Mouse (Mus musculus): Measurements from ENCODE around the gene P2rx7. TPM values are rescaled to one million over a fixed set of nuclear protein-coding genes. Genes with fewer than 3 reads are reported as not detected.

P2rx7 gene
- polyA plus RNA-seq, 1 experiment, result 27.7 TPM

DNA sequence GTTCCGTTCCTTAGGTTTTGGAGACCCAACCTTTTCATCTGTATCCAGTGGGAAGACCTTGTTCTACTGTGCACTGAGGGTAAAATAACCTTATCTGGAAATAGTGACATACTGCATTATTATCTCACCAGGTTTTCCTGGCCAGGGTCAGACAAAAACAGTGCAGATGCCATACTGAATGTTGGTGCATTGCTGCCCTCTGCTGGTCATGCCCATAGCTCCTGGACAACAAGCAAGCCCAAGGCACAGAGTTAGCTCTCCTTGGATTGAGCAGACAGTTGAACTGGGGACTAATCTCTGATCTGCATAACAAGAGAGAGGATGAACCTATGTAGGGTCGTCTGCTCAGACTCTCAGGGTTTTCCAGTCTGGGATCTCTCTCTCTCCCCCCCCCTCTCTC, 16.5 kb upstream of the P2rx7 start:
- H3K27me3 ChIP-seq (ENCODE audit: control insufficient read depth, insufficient read depth, low read length), result no peaks in the 10 kb centered on the region; the same call in 1 of the 2 replicates
- no peaks in the 10 kb centered on the region for H3K36me3 ChIP-seq (ENCODE audit: control insufficient read depth, insufficient read depth, low read length)
- no peak overlapping the region for H3K4me3 ChIP-seq (ENCODE audit: extremely low read depth, insufficient read depth, insufficient read length)
- H3K27ac ChIP-seq (ENCODE audit: insufficient read depth, low read length), result no peak overlapping the region
- 42% methylated on average over 2 of the region's 2 CpGs for WGBS
- TF ChIP-seq CTCF (IDR thresholded peaks at IDR 0.05; ENCODE audit: extremely low read depth, insufficient read depth, insufficient read length, insufficient replicate concordance) (peak; percentile 89; the same call in 1 of the 2 replicates), POLR2A (IDR thresholded peaks at IDR 0.05; ENCODE audit: low read depth, low read length) (no peak)
- no peaks in the 10 kb centered on the region for H3K4me1 ChIP-seq (ENCODE audit: control insufficient read depth, insufficient read depth, insufficient read length)
- peak; percentile 68 to 81 for DNase-seq (ENCODE audit: low read depth in 1 of 2, low spot score in 2 of 2)

DNA sequence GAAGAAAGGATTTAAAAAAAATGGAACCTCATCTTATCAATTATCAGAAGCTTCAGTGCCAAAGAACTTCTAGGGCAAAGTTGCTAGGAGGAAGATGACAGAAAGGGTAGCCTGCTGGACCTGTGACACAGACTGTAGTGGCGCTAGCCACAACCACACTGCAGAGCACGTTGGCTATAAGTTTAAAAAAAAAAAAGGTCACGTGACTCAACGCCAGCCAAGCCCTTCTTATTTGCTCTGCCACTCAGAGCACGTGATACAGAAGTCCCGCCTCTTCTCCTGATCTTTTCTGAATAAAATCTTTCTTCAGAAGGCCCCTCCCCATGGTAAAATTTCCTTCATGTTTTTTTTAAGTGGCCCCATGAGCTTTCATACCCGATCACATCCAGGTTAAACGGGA, 8.5 kb upstream of the P2rx7 start:
- no peak for DNase-seq (ENCODE audit: low read depth in 1 of 2, low spot score in 2 of 2)
- Histone ChIP-seq H3K27ac (ENCODE audit: insufficient read depth, low read length) (no peak overlapping the region), H3K27me3 (ENCODE audit: control insufficient read depth, insufficient read depth, low read length) (no peaks in the 10 kb centered on the region; the same call in 1 of the 2 replicates), H3K4me1 (ENCODE audit: control insufficient read depth, insufficient read depth, insufficient read length) (no peaks in the 10 kb centered on the region), H3K4me3 (ENCODE audit: extremely low read depth, insufficient read depth, insufficient read length) (no peak overlapping the region), H3K36me3 (ENCODE audit: control insufficient read depth, insufficient read depth, low read length) (no peaks in the 10 kb centered on the region)
- 61% methylated on average over 8 of the region's 8 CpGs for WGBS
- TF ChIP-seq POLR2A (IDR thresholded peaks at IDR 0.05; ENCODE audit: low read depth, low read length) (no peak), CTCF (IDR thresholded peaks at IDR 0.05; ENCODE audit: extremely low read depth, insufficient read depth, insufficient read length, insufficient replicate concordance) (no peak)

DNA sequence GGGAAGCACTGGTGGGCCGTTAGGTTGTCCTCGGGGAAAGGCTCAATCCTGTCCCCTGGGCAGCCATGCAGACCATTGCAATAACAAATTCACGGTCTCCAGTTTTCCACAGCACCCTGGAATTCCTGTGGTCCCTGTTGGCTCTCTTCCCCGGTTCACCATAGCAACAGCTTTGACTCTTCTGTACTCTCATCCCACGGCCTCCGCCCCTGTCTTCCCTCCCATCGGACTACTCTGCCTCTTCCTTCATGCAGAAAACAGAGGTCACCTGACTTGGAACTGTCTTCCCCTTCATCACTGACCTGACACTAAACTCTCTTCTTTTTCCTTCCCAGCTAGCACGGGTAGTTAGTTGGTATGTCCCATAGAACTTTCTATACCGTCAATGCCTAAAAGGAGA, 7.4 kb upstream of the P2rx7 start:
- Histone ChIP-seq H3K4me1 (ENCODE audit: control insufficient read depth, insufficient read depth, insufficient read length) (no peaks in the 10 kb centered on the region), H3K27me3 (ENCODE audit: control insufficient read depth, insufficient read depth, low read length) (no peaks in the 10 kb centered on the region), H3K4me3 (ENCODE audit: extremely low read depth, insufficient read depth, insufficient read length) (no peak overlapping the region), H3K27ac (ENCODE audit: insufficient read depth, low read length) (no peak overlapping the region), H3K36me3 (ENCODE audit: control insufficient read depth, insufficient read depth, low read length) (no peaks in the 10 kb centered on the region)
- no peak for TF ChIP-seq POLR2A (IDR thresholded peaks at IDR 0.05; ENCODE audit: low read depth, low read length)
- no peak for DNase-seq (ENCODE audit: low read depth in 1 of 2, low spot score in 2 of 2)
- WGBS, result 79% methylated on average over 9 of the region's 9 CpGs

DNA sequence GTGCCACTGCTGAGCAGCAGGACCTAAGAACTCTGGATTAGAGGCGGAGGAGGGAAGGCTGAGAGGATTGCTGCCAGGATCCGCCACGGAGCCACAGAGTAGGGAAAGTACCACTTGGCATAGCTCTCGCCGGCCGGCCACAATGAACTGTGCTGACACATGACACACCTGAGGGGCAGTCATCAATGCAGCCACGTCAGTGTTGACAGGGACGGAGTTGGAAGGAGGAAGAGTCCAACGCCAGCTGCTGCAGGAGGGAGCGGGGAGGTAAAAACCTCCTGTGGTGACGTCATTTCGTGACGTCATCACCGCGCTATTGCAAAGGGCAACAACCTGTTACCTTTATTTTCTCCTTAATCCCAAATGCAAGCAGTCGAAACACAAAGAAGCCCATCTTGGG, 6.8 kb upstream of the P2rx7 start:
- H3K27me3 ChIP-seq (ENCODE audit: control insufficient read depth, insufficient read depth, low read length), result no peaks in the 10 kb centered on the region
- H3K4me3 ChIP-seq (ENCODE audit: extremely low read depth, insufficient read depth, insufficient read length), result no peak overlapping the region
- no peaks in the 10 kb centered on the region for H3K4me1 ChIP-seq (ENCODE audit: control insufficient read depth, insufficient read depth, insufficient read length)
- no peak for DNase-seq (ENCODE audit: low read depth in 1 of 2, low spot score in 2 of 2)
- WGBS, result 68% methylated on average over 16 of the region's 16 CpGs
- TF ChIP-seq POLR2A (IDR thresholded peaks at IDR 0.05; ENCODE audit: low read depth, low read length) (no peak), CTCF (IDR thresholded peaks at IDR 0.05; ENCODE audit: extremely low read depth, insufficient read depth, insufficient read length, insufficient replicate concordance) (no peak)
- H3K27ac ChIP-seq (ENCODE audit: insufficient read depth, low read length), result no peak overlapping the region
- H3K36me3 ChIP-seq (ENCODE audit: control insufficient read depth, insufficient read depth, low read length), result no peaks in the 10 kb centered on the region

DNA sequence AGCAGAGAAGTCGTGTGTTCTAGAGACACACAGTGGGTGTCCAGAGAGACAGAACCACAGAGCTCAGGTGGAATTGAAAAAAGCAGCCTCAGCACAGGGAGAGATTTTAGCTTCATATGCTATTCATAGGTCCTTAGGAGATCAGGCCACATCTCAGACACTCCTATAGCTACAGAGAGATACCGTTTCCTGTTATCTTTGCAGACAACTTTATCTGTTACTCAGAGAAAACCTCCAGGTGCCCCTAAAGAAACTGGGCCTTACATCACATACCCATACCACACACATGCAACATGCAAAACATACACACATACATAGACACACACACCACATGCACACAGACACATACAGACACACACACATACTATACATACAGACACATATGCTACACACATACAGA, 5.4 kb upstream of the P2rx7 start:
- Histone ChIP-seq H3K4me3 (ENCODE audit: extremely low read depth, insufficient read depth, insufficient read length) (no peak overlapping the region), H3K4me1 (ENCODE audit: control insufficient read depth, insufficient read depth, insufficient read length) (no peaks in the 10 kb centered on the region), H3K27me3 (ENCODE audit: control insufficient read depth, insufficient read depth, low read length) (no peaks in the 10 kb centered on the region), H3K27ac (ENCODE audit: insufficient read depth, low read length) (no peak overlapping the region), H3K36me3 (ENCODE audit: control insufficient read depth, insufficient read depth, low read length) (no peaks in the 10 kb centered on the region)
- no peak for DNase-seq (ENCODE audit: low read depth in 1 of 2, low spot score in 2 of 2)
- no peak for TF ChIP-seq CTCF (IDR thresholded peaks at IDR 0.05; ENCODE audit: extremely low read depth, insufficient read depth, insufficient read length, insufficient replicate concordance)
- TF ChIP-seq POLR2A (IDR thresholded peaks at IDR 0.05; ENCODE audit: low read depth, low read length), result no peak
- 43% methylated on average over 2 of the region's 2 CpGs for WGBS

DNA sequence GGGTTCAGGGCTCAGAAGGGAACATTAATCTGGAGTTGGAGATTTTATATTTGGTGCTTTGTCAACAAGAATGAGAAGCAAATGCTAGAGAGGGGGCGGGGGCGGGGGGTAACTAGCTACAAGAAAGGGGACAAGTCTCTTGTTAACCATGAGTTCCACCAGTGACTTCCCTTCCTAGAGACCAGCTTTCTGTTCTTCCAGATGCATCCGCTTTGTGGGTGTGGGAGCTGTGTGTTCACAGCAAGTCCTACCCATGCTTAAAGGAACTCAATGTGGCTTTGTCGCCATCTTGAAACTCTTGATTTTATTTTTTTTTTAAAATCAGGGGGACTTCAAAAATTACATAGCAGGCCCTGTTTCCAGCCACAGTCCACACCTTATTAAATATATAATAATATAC, 4.2 kb upstream of the P2rx7 start:
- no peak for DNase-seq (ENCODE audit: low read depth in 1 of 2, low spot score in 2 of 2)
- H3K27ac ChIP-seq (ENCODE audit: insufficient read depth, low read length), result no peak overlapping the region
- H3K4me1 ChIP-seq (ENCODE audit: control insufficient read depth, insufficient read depth, insufficient read length), result peaks cover under 1% of the 10 kb centered on the region; the same call in 1 of the 2 replicates
- 41% methylated on average over 4 of the region's 4 CpGs for WGBS
- no peak overlapping the region for H3K4me3 ChIP-seq (ENCODE audit: extremely low read depth, insufficient read depth, insufficient read length)
- H3K27me3 ChIP-seq (ENCODE audit: control insufficient read depth, insufficient read depth, low read length), result no peaks in the 10 kb centered on the region
- no peaks in the 10 kb centered on the region for H3K36me3 ChIP-seq (ENCODE audit: control insufficient read depth, insufficient read depth, low read length)
- TF ChIP-seq POLR2A (IDR thresholded peaks at IDR 0.05; ENCODE audit: low read depth, low read length), result no peak
- no peak for TF ChIP-seq CTCF (IDR thresholded peaks at IDR 0.05; ENCODE audit: extremely low read depth, insufficient read depth, insufficient read length, insufficient replicate concordance)

DNA sequence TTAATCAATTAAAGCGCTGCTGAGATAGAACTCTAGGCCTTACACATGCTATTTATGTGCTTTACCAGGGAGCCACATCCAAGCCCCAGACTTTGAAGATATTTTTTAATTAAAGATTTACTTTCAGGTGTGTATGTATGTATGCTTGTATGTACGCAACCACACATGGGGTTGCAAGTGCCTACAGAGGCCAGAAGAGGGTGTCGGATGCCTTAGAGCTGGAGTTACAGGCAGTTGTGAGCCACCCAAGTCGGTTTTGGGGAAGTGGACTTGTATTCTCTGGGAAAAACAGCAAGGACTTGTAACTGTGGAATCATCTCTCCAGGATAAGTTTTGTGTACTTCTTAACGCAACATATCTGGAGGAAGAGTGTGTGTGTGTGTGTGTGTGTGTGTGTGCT, 3.7 kb upstream of the P2rx7 start:
- Histone ChIP-seq H3K27me3 (ENCODE audit: control insufficient read depth, insufficient read depth, low read length) (no peaks in the 10 kb centered on the region), H3K36me3 (ENCODE audit: control insufficient read depth, insufficient read depth, low read length) (no peaks in the 10 kb centered on the region), H3K27ac (ENCODE audit: insufficient read depth, low read length) (no peak overlapping the region), H3K4me3 (ENCODE audit: extremely low read depth, insufficient read depth, insufficient read length) (no peak overlapping the region), H3K4me1 (ENCODE audit: control insufficient read depth, insufficient read depth, insufficient read length) (peaks cover 3% of the 10 kb centered on the region; the same call in 1 of the 2 replicates)
- no peak for TF ChIP-seq CTCF (IDR thresholded peaks at IDR 0.05; ENCODE audit: extremely low read depth, insufficient read depth, insufficient read length, insufficient replicate concordance)
- TF ChIP-seq POLR2A (IDR thresholded peaks at IDR 0.05; ENCODE audit: low read depth, low read length), result no peak
- WGBS, result 76% methylated on average over 5 of the region's 5 CpGs
- no peak for DNase-seq (ENCODE audit: low read depth in 1 of 2, low spot score in 2 of 2)

All from spleen, adult 2 months (tissue).